Mouse (Mus musculus) olfactory bulb, adult 2 months (tissue): ENCODE measurements at regions not wholly inside any gene's neighbourhood (a gene's known extent, or its start where the extent isn't known, plus 50 kb on each side); places are given as distances from the start of the nearest gene placed in this dataset.

Experiments used
- H3K27ac ChIP-seq: fragments of 200-500 bp; 2 replicates; pipeline ENCODE4 v1.5.1; 2012; ENCODE audit warnings: low read depth, low read length; ENCODE audit not compliant: insufficient read depth
- H3K4me1 ChIP-seq: fragments of 200-500 bp; 2 replicates; pipeline ENCODE4 v1.6.1; 2012; ENCODE audit warnings: low read length; ENCODE audit not compliant: control insufficient read depth, insufficient read depth
- H3K4me3 ChIP-seq: fragments of 200-500 bp; 2 replicates; pipeline ENCODE4 v1.5.1; 2012; ENCODE audit warnings: mild to moderate bottlenecking, low read depth, low read length, moderate library complexity; ENCODE audit not compliant: insufficient read depth
- CTCF ChIP-seq: fragments of 200-500 bp; IDR thresholded peaks from 2 replicates; pipeline ENCODE4 v1.5.1; 2012; ENCODE audit warnings: low read depth, mild to moderate bottlenecking, low read length, moderate library complexity; ENCODE audit not compliant: insufficient read depth
- POLR2A ChIP-seq: fragments of 200-500 bp; IDR thresholded peaks from 2 replicates; pipeline ENCODE4 v1.6.1; 2012; ENCODE audit warnings: mild to moderate bottlenecking, low read depth, low read length, moderate library complexity; ENCODE audit not compliant: insufficient read depth
- WGBS: fragments of 180-500 bp; shearing (Covaris S2); methylation state at CpG from one replicate; pipeline ENCODE4 v1.1.7; 2018; 5-methylcytosine and 5-hydroxymethylcytosine counted together

DNA sequence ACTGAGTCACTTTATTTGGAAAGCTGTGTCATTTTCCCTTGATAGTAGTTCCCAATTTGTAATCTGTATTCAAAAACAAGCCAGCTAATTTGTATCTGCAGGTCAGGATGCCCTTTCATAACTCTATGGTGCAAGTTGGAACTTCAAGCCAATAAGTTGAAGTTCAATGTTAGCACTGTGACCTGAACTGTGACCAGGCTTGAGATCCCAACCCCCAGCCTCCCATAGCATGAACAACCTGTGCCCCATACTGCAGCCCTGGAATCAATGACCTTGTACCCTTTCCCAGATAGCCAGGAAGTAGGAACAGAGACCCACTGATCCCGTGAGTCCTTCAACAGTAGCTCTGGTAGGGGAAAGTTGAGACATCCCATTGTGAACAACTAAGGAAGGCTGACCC is 52.5 kb upstream of the Gm9747 start:
- H3K4me3 ChIP-seq, result no peak overlapping the region
- H3K27ac ChIP-seq, result no peak overlapping the region
- 97% methylated on average over 1 of the region's 1 CpGs for WGBS
- H3K4me1 ChIP-seq, result no peaks in the 10 kb centered on the region
- no peak for TF ChIP-seq POLR2A
- no peak for TF ChIP-seq CTCF
